Mouse (Mus musculus) forebrain, embryonic 16.5 days (tissue): ENCODE measurements around the gene Jak1. TPM values are rescaled to one million over a fixed set of nuclear protein-coding genes. Genes with fewer than 3 reads are reported as not detected.

Experiments used
- ATAC-seq: fragments of 200-750 bp; cut with Nextera tagmentation; 2 replicates; pipeline ENCODE4 v1.8.0; 2017; ENCODE audit warnings: mild to moderate bottlenecking, moderate library complexity
- H3K27ac ChIP-seq: fragments of 300-500 bp; sonication (generic); 2 replicates; pipeline ENCODE4 v1.5.1; 2014; ENCODE audit warnings: low read length, control low read depth
- H3K27me3 ChIP-seq: fragments of 300-500 bp; sonication (generic); replicated peaks from 2 replicates; pipeline ENCODE4 v1.6.1; 2014; ENCODE audit warnings: low read length; ENCODE audit not compliant: control insufficient read depth, insufficient read depth
- H3K36me3 ChIP-seq: fragments of 300-500 bp; sonication (generic); 2 replicates; pipeline ENCODE4 v1.6.1; 2014; ENCODE audit not compliant: control insufficient read depth, insufficient read depth
- H3K4me1 ChIP-seq: fragments of 300-500 bp; sonication (generic); replicated peaks from 2 replicates; pipeline ENCODE4 v1.6.1; 2014; ENCODE audit warnings: low read length; ENCODE audit not compliant: control insufficient read depth, insufficient read depth
- H3K4me2 ChIP-seq: fragments of 300-500 bp; sonication (generic); 2 replicates; pipeline ENCODE4 v1.6.1; 2014; ENCODE audit warnings: mild to moderate bottlenecking, low read length, control low read depth
- H3K4me3 ChIP-seq: fragments of 300-500 bp; sonication (generic); replicated peaks from 2 replicates; pipeline ENCODE4 v1.5.1; 2014; ENCODE audit warnings: mild to moderate bottlenecking, low read length, control low read depth
- H3K9ac ChIP-seq: fragments of 300-500 bp; sonication (generic); replicated peaks from 2 replicates; pipeline ENCODE4 v1.6.1; 2014; ENCODE audit warnings: low read depth, low read length, control low read depth
- H3K9me3 ChIP-seq: fragments of 300-500 bp; sonication (generic); 2 replicates; pipeline ENCODE4 v1.6.1; 2016; ENCODE audit warnings: low read length; ENCODE audit not compliant: control insufficient read depth
- WGBS: fragments of 180-500 bp; shearing (Covaris S2); extraction: QIAGEN DNeasy Blood & Tissue Kit; methylation state at CpG from one replicate; pipeline ENCODE4 v1.1.7; 2014; 5-methylcytosine and 5-hydroxymethylcytosine counted together
- polyA plus RNA-seq: library from polyadenylated mRNA; unstranded; fragments of >200 nt; fragmentation: Nextera tagmentation; extraction: Ambion mirVana; gene quantifications from 2 replicates; pipeline ENCODE4 v1.2.1, GENCODE M21; 2015

Jak1 gene
- polyA plus RNA-seq: 61.5 and 61.6 TPM in 2 replicates

DNA sequence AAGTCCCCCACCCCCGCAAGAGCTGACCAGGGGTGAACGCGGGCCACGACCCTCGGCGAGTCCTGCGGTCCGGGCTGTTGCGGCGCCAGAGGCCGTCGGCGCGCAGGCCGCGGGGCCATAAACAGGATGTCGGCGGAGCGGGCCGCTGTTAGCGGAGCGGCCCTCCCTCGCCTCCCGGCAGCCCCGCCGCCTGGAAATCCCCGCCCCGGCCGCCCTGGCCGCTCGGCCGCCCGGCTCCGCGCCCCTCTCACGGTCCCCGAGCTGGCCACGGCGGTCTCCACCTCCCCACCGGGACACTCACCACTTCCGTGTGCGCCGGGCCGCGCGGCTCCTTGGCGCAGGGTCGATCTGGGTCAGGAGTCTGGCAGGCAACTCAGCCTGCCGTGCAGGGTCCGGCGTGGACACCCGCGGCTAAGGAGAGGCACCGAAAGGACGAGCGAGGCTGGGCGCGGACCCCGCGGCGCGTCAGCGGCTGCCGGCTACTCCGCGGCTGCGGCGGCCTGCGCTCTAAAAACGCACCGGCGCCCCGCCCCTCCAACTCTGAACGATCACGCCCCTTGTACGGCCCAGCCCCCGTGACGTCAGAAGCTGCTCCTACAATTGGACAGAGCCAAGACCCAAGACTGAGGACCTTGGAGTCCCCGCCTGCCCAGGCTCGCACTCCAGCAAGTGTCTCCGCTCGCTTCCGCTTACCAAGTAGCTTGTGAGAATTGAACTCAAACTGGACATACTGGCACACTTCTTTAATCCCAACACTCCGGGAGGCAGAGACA is at the start of gene Jak1:
Jak1 (minus strand) TSS at position 542 of the 773 bp plus-strand sequence.
- Histone ChIP-seq H3K27me3 (0 out of 2 replicates have a peak, but pooled peaks cover 3% of the 10 kb centered on the region), H3K4me1 (peaks cover 6% of the 10 kb centered on the region; the same call in 1 of the 2 replicates), H3K27ac (no peak within 1 kb of the TSS), H3K9ac (peak within 1 kb of the TSS; percentile 78), H3K36me3 (no peaks in the 10 kb centered on the region), H3K4me3 (peak within 1 kb of the TSS; percentile 92), H3K4me2 (peak within 1 kb of the TSS; percentile 60), H3K9me3 (no peaks in the 10 kb centered on the region)
- WGBS: under 1% methylated on average over 75 of the region's 84 CpGs
- peak; percentile 98 for ATAC-seq

DNA sequence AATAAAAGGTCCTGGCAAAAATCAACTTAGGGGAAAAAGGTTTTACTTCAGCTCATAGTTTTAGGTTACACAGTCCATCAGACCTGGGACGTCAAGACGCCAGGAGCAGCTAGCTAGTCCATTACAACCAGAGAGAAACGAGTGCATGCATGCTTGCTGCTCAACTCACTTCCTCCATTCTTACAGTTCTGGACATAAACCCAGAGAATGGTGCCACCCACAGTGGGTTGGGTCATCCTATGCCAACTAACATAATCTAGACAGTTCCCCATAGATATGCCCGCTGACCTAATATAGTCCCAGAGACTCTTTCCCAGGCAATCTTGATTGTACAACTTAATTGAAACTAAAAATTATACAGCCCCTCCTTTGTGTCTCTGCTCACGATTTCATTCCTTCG is 47.0 kb upstream of the Jak1 start:
- H3K9ac ChIP-seq: no peak overlapping the region
- WGBS: 79% methylated on average over 6 of the region's 6 CpGs
- H3K27ac ChIP-seq: no peak overlapping the region
- H3K9me3 ChIP-seq: no peaks in the 10 kb centered on the region
- no peak overlapping the region for H3K4me2 ChIP-seq
- no peaks in the 10 kb centered on the region for H3K36me3 ChIP-seq
- 0 out of 2 replicates have a peak, but pooled peaks cover 3% of the 10 kb centered on the region for H3K27me3 ChIP-seq
- no peak for ATAC-seq
- no peak overlapping the region for H3K4me3 ChIP-seq
- H3K4me1 ChIP-seq: no peaks in the 10 kb centered on the region

DNA sequence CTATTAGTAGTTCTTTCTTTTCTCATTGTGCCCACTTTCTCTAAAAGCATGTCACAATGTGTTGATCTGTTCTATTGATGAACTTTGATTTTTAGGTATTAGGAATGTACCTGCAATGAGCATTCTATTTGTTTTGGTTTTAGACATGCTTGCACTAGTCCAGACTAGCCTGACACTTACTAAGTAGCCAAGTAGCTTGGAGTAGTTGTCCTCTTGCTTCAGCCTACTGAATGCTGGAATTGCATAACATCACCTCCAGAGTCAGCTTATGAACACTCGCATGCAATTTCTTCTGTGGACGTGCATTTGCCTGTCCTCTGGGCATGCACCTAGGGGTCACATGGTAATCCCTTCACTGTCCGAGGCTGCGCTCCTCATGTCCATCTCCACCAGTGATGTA is 43.1 kb upstream of the Jak1 start:
- WGBS: 93% methylated on average over 4 of the region's 4 CpGs
- H3K36me3 ChIP-seq: no peaks in the 10 kb centered on the region

DNA sequence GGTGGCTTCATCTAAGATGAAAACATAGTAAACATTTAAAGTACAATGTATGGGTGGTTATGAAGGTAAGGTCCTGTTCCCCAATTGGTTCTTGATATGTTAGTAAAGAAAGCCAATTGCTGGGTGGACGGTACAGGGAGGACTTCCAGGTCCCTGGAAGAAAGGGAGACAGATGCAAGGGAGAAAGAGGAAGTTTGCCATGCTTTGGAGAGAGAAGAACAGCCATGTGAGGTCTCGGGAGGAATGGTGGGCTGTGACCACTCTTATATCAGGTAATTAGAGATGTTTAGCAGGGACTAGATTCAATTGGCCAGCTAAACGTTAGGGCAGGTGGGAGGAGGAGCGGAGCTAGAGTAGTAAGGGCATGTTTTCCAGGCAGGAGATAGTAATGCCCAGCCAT is 42.2 kb upstream of the Jak1 start:
- Histone ChIP-seq H3K27me3 (0 out of 2 replicates have a peak, but pooled peaks cover 3% of the 10 kb centered on the region), H3K4me1 (no peaks in the 10 kb centered on the region), H3K36me3 (no peaks in the 10 kb centered on the region), H3K4me2 (no peak overlapping the region), H3K9me3 (no peaks in the 10 kb centered on the region), H3K4me3 (no peak overlapping the region), H3K9ac (no peak overlapping the region), H3K27ac (no peak overlapping the region)
- ATAC-seq: no peak
- 79% methylated on average over 4 of the region's 4 CpGs for WGBS

More for the DNA sequence above, 43.1 kb upstream of the Jak1 start:
- 0 out of 2 replicates have a peak, but pooled peaks cover 3% of the 10 kb centered on the region for H3K27me3 ChIP-seq
- no peaks in the 10 kb centered on the region for H3K4me1 ChIP-seq
- H3K9me3 ChIP-seq: no peaks in the 10 kb centered on the region
- no peak overlapping the region for H3K9ac ChIP-seq
- no peak for ATAC-seq
- no peak overlapping the region for H3K4me2 ChIP-seq
- no peak overlapping the region for H3K4me3 ChIP-seq
- no peak overlapping the region for H3K27ac ChIP-seq

DNA sequence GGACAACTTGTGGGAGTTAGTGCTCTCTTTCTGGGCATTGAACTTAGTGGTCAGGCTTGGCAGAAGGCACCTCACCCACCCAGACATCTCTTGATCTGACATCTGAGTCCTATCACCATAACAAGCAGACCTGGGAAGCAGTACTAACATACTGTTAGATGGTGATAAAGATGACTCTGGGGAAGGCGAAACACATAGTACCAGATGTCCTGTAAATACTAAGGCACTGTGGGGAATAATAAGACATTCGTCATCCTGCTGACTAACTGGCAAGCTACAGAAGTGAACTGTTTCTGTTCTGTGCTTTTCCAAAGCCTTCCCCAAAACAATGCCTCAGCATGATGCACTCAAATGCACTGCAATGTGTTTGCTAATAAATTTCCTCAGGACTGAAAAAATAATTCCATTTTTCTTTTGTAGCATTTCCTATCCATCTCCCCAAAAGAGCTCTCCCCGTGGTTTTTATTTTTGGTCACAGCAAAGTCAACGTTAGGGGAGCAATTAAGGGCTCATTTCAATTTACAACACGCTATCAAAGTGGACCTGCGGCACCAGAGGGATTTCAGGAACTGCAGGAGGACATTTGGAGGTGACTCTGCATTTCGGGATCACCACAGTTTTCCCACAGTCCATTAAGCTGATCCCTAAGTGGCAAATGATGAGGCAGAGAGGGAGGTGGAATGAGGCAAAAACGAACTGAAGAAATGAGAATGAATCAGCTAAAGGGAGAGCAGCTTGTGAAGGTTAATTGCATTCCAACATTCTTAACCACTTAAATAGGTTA is 41.2 kb upstream of the Jak1 start:
- H3K36me3 ChIP-seq: no peaks in the 10 kb centered on the region
- no peaks in the 10 kb centered on the region for H3K9me3 ChIP-seq
- 37% methylated on average over 8 of the region's 8 CpGs for WGBS
- H3K4me2 ChIP-seq: no peak overlapping the region
- no peak overlapping the region for H3K9ac ChIP-seq
- peak; percentile 33; the same call in 1 of the 2 replicates for ATAC-seq
- H3K4me3 ChIP-seq: no peak overlapping the region
- H3K4me1 ChIP-seq: no peaks in the 10 kb centered on the region
- no peak overlapping the region for H3K27ac ChIP-seq
- H3K27me3 ChIP-seq: no peaks in the 10 kb centered on the region

DNA sequence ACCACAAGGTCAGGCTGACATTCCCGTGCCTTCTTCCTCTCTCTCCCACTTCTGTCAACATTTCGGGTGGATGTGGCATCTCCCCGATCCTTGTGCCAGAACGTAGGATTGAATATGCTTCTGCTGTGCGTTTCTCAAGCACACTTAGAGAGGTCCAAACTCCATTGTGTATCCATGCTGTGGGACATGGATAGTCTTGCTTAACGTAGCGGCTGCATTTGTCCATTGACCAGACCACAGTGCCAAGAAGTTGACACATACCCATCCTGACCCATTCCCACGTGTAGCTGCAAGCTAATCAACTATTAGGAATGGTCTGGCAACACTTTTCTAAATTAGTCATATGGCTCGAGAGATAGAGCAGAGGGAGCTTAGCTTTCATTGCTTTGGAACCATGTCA is 40.0 kb upstream of the Jak1 start:
- Histone ChIP-seq H3K27ac (no peak overlapping the region), H3K36me3 (no peaks in the 10 kb centered on the region), H3K4me1 (no peaks in the 10 kb centered on the region), H3K9me3 (no peaks in the 10 kb centered on the region), H3K9ac (no peak overlapping the region), H3K4me3 (no peak overlapping the region), H3K4me2 (no peak overlapping the region), H3K27me3 (no peaks in the 10 kb centered on the region)
- no peak for ATAC-seq
- WGBS: 90% methylated on average over 9 of the region's 9 CpGs

DNA sequence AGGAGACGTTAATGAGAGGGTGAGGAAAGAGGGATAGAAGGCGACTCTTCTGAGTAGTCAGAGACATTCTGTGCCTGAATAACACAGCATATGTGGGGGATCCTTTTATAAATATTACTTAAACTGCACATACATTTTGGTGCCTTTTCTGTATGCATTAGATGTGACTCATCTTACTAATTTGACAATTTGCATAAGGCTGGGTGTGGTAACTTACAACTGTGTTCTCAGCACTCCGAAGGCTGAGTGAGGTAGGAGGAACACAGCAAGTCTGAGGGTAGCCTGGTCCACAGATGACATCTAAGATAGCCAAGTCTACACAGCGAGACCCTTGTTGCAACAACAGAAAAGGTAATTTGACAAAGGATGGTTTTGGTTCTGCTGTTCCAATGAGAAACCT is 39.0 kb upstream of the Jak1 start:
- no peak overlapping the region for H3K27ac ChIP-seq
- H3K36me3 ChIP-seq: no peaks in the 10 kb centered on the region
- no peaks in the 10 kb centered on the region for H3K9me3 ChIP-seq
- H3K4me3 ChIP-seq: no peak overlapping the region
- 86% methylated on average over 4 of the region's 4 CpGs for WGBS
- no peaks in the 10 kb centered on the region for H3K27me3 ChIP-seq
- H3K4me1 ChIP-seq: no peaks in the 10 kb centered on the region
- no peak for ATAC-seq
- no peak overlapping the region for H3K9ac ChIP-seq
- no peak overlapping the region for H3K4me2 ChIP-seq

DNA sequence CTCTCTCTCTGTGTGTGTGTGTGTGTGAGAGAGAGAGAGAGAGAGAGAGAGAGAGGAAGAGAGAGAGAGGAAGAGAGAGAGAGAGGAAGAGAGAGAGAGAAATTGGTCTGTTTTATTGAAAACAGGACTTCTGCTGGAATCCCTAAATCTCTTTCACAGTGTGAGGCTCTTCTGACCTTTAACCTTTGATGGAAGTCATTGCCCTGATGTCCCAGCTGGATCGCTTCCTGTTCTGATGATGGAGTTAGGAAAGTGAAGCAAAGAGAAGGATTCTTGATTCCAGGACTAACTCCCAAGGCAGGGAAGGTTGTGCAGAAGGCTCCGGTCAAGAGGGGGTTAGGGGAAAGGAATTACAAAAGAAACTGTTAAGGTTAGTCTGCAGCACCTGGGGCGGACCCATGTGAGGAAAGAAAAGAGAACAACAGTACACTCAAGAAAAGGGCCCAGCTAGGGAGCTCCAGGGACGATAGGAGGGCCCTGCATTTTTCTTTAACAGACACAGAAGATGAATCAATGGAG is 35.4 kb upstream of the Jak1 start:
- Histone ChIP-seq H3K27me3 (no peaks in the 10 kb centered on the region), H3K4me2 (no peak overlapping the region), H3K36me3 (no peaks in the 10 kb centered on the region), H3K27ac (no peak overlapping the region), H3K4me3 (no peak overlapping the region), H3K9ac (no peak overlapping the region), H3K9me3 (no peaks in the 10 kb centered on the region), H3K4me1 (no peaks in the 10 kb centered on the region)
- no peak for ATAC-seq
- WGBS: 62% methylated on average over 4 of the region's 4 CpGs

DNA sequence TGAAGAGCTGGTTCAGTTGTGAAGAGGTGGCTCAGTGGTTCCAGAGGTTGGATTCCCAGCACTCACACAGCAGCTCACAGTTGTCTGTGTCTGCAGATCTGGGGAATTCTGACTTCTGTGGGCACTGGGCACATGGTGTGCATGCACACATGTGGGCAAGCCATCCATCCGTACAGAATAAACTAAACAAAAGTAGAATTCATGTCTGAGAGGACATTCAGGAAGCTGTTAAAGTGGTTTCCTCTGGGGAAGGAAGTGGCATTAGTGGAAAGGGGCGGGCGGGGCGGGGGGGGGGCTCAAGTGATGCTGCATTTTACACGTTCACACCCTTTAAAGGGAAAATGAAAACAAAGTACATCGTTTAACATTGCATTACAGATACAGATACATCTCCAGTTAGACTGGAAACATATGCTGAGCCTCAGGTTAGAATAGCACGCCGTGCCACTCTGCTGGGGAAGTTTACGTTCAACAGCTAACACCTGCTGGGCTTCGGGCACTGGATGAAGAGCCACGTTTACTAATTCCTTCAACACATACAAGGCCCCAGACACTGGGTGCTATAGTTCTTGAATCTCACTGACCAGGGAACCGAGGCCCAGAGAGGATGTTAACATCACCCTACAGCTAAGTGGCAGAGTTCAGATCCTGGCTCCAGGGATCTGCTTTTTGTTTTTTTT is 33.4 kb upstream of the Jak1 start:
- Histone ChIP-seq H3K27ac (no peak overlapping the region), H3K4me2 (no peak overlapping the region), H3K4me1 (peaks cover under 1% of the 10 kb centered on the region), H3K27me3 (peaks cover 10% of the 10 kb centered on the region), H3K9me3 (no peaks in the 10 kb centered on the region), H3K9ac (no peak overlapping the region), H3K4me3 (no peak overlapping the region), H3K36me3 (no peaks in the 10 kb centered on the region)
- no peak for ATAC-seq
- WGBS: 83% methylated on average over 12 of the region's 12 CpGs
